Mouse (Mus musculus): ENCODE results near the gene Eme1. TPM values are rescaled to one million over a fixed set of nuclear protein-coding genes. Genes with fewer than 3 reads are reported as not detected.
A peak's percentile ranks its signal among the peaks of the same experiment; 100 is the strongest.

The Eme1 gene
- polyA plus RNA-seq, 2 experiments = 13.0 to 15.4 TPM

DNA sequence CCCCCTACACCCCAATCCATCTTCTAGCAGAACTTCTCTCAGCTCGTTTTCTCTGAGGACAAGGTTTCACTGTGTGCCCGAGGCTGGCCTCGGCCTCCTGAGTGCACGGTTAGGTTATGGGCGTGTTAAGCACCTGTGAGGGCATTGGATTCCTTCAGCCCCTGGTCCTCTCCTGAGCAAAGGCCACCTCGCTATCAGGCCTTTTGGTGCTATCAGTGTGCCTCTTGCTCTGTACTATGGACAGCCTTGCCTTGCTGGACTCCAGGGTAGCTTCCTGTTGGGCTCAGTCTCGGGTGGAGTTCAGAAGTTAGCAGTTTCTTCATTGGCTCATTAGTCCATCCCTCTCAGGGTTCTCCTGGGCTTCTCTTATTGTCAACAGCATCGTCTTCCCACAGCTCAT lies 20.8 kb downstream of the Eme1 start:
- 74% methylated on average over 8 of the region's 8 CpGs for WGBS (ENCODE audit: insufficient replicate concordance)
- Histone ChIP-seq H3K4me2 (ENCODE audit: low read depth) (no peak overlapping the region), H3K36me3 (replicated peaks; ENCODE audit: control insufficient read depth, insufficient read depth, low read depth) (peaks cover 54% of the 10 kb centered on the region), H3K9me3 (ENCODE audit: control insufficient read depth, low read length) (no peaks in the 10 kb centered on the region), H3K9ac (replicated peaks) (no peak overlapping the region), H3K27me3 (ENCODE audit: control insufficient read depth, insufficient read depth, low read length) (no peaks in the 10 kb centered on the region), H3K4me3 (ENCODE audit: insufficient read depth in 1 of 2, low read depth in 2 of 2, low read length in 2 of 2) (no peak overlapping the region), H3K27ac (no peak overlapping the region), H3K4me1 (replicated peaks; ENCODE audit: control insufficient read depth in 2 of 2, insufficient read depth in 2 of 2, low read length in 1 of 2) (peaks cover 0 to 12% of the 10 kb centered on the region in 2 experiments; a peak in 2 of 4 replicates)
- TF ChIP-seq CTCF (IDR thresholded peaks at IDR 0.05; ENCODE audit: low read depth) = no peak
- no peak for TF ChIP-seq EP300 (IDR thresholded peaks at IDR 0.05; ENCODE audit: low read depth)
- DNase-seq (ENCODE audit: low read depth in 3 of 3, low spot score in 3 of 3) (no peak), ATAC-seq (ENCODE audit: insufficient read depth) (no peak)

GRCm38 (mm10) chr11:94631969-94632368 lies 21.8 kb downstream of the Eme1 start:
- Histone ChIP-seq H3K27ac (no peak overlapping the region), H3K9ac (replicated peaks) (no peak overlapping the region), H3K27me3 (ENCODE audit: control insufficient read depth, insufficient read depth, low read length) (no peaks in the 10 kb centered on the region), H3K4me2 (ENCODE audit: low read depth) (no peak overlapping the region), H3K4me3 (ENCODE audit: insufficient read depth in 1 of 2, low read depth in 2 of 2, low read length in 2 of 2) (no peak overlapping the region), H3K36me3 (replicated peaks; ENCODE audit: control insufficient read depth, insufficient read depth, low read depth) (peaks cover 48% of the 10 kb centered on the region), H3K9me3 (ENCODE audit: control insufficient read depth, low read length) (no peaks in the 10 kb centered on the region), H3K4me1 (replicated peaks; ENCODE audit: control insufficient read depth in 2 of 2, insufficient read depth in 2 of 2, low read length in 1 of 2) (peaks cover 0 to 12% of the 10 kb centered on the region in 2 experiments; a peak in 2 of 4 replicates)
- ATAC-seq (ENCODE audit: insufficient read depth) (no peak), DNase-seq (ENCODE audit: low read depth in 3 of 3, low spot score in 3 of 3) (no peak)
- no peak for TF ChIP-seq CTCF (IDR thresholded peaks at IDR 0.05; ENCODE audit: low read depth)
- no peak for TF ChIP-seq EP300 (IDR thresholded peaks at IDR 0.05; ENCODE audit: low read depth)
- WGBS (ENCODE audit: insufficient replicate concordance) = 85% methylated on average over 5 of the region's 5 CpGs

DNA sequence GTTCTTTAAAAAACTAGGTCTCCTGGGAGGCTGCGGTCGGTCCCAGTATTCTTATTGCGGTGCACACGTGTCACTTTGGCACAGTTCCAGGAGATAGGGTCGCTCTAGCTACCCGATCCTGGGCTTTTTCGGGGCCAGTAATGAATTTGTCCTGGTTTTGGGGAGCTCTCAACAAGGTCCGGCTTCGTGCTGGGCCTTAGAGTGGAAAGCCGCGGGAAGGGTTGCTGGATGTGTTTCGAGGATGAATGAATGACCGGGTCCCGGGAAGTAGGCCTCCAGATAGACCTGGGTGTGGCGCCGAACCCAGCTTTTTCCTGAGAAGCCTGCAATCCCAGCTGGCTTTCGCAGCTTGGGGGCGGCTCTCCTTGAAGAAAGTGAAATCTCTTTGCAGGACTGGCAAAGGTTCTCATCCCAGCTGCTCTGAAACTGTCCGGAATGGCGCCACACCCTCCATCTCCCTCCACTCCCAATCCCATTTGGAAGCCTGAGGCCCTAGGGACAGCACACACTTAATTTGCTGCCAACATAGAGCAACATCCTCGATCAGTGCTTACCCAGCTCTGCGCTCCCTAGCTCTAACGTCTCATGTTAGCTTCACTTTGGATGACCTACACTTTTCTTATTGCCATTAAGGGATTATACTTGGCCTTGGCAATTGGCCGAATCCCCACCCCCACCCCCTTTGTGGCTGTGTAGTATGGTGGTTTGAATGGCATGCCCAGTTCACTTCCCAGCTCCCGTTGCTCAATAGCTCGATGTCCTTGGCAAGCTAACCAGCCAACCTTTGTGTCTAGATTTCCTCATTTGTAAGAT lies 23.4 kb downstream of the Eme1 start:
- H3K27ac ChIP-seq = peak overlapping the region; percentile 43
- H3K4me2 ChIP-seq (ENCODE audit: low read depth) = peak overlapping the region; percentile 90
- ATAC-seq (ENCODE audit: insufficient read depth) (peak; percentile 36; the same call in 1 of the 2 replicates), DNase-seq (ENCODE audit: low read depth in 3 of 3, low spot score in 3 of 3) (no peak)
- TF ChIP-seq EP300 (IDR thresholded peaks at IDR 0.05; ENCODE audit: low read depth) (no peak), CTCF (IDR thresholded peaks at IDR 0.05; ENCODE audit: low read depth) (no peak)
- H3K27me3 ChIP-seq (ENCODE audit: control insufficient read depth, insufficient read depth, low read length) = no peaks in the 10 kb centered on the region
- H3K9me3 ChIP-seq (ENCODE audit: control insufficient read depth, low read length) = no peaks in the 10 kb centered on the region
- peak overlapping the region; percentile 83 to 89 for H3K4me3 ChIP-seq (ENCODE audit: insufficient read depth in 1 of 2, low read depth in 2 of 2, low read length in 2 of 2)
- peaks cover 0 to 12% of the 10 kb centered on the region in 2 experiments; a peak in 2 of 4 replicates for H3K4me1 ChIP-seq (replicated peaks; ENCODE audit: control insufficient read depth in 2 of 2, insufficient read depth in 2 of 2, low read length in 1 of 2)
- peaks cover 33% of the 10 kb centered on the region for H3K36me3 ChIP-seq (replicated peaks; ENCODE audit: control insufficient read depth, insufficient read depth, low read depth)
- 7% methylated on average over 26 of the region's 26 CpGs for WGBS (ENCODE audit: insufficient replicate concordance)
- H3K9ac ChIP-seq (replicated peaks) = peak overlapping the region; percentile 91

DNA sequence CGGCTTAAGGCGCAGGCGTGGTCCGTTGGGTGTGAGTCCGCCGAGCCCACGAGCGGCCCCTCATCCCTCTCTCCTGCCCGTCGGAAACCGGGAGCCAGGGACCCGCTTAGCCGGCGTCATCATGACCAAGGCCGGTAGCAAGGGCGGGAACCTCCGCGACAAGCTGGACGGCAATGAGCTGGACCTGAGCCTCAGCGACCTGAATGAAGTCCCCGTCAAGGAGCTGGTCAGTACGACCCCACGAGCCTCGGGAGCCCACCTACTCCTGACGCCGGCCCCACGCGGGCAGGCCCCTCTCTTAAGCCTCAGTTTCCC lies 23.9 kb downstream of the Eme1 start:
- peak overlapping the region; percentile 91 for H3K9ac ChIP-seq (replicated peaks)
- DNase-seq (ENCODE audit: low read depth in 3 of 3, low spot score in 3 of 3) (no peak), ATAC-seq (ENCODE audit: insufficient read depth) (peak; percentile 70)
- peak overlapping the region; percentile 83 to 89 for H3K4me3 ChIP-seq (ENCODE audit: insufficient read depth in 1 of 2, low read depth in 2 of 2, low read length in 2 of 2)
- H3K27ac ChIP-seq = peak overlapping the region; percentile 43
- peaks cover 0 to 12% of the 10 kb centered on the region in 2 experiments; a peak in 2 of 4 replicates for H3K4me1 ChIP-seq (replicated peaks; ENCODE audit: control insufficient read depth in 2 of 2, insufficient read depth in 2 of 2, low read length in 1 of 2)
- H3K9me3 ChIP-seq (ENCODE audit: control insufficient read depth, low read length) = no peaks in the 10 kb centered on the region
- H3K27me3 ChIP-seq (ENCODE audit: control insufficient read depth, insufficient read depth, low read length) = no peaks in the 10 kb centered on the region
- peak overlapping the region; percentile 90 for H3K4me2 ChIP-seq (ENCODE audit: low read depth)
- no peak for TF ChIP-seq CTCF (IDR thresholded peaks at IDR 0.05; ENCODE audit: low read depth)
- no peak for TF ChIP-seq EP300 (IDR thresholded peaks at IDR 0.05; ENCODE audit: low read depth)
- under 1% methylated on average over 28 of the region's 28 CpGs for WGBS (ENCODE audit: insufficient replicate concordance)
- peaks cover 27% of the 10 kb centered on the region for H3K36me3 ChIP-seq (replicated peaks; ENCODE audit: control insufficient read depth, insufficient read depth, low read depth)

GRCm38 (mm10) chr11:94629199-94629883 lies 24.4 kb downstream of the Eme1 start, which contains the start of gene Lrrc59:
Gene Lrrc59 (plus strand): TSS chr11:94629767.
- WGBS (ENCODE audit: insufficient replicate concordance) = 2% methylated on average over 41 of the region's 41 CpGs
- H3K27me3 ChIP-seq (ENCODE audit: control insufficient read depth, insufficient read depth, low read length) = no peaks in the 10 kb centered on the region
- TF ChIP-seq EP300 (IDR thresholded peaks at IDR 0.05; ENCODE audit: low read depth) (no peak), CTCF (IDR thresholded peaks at IDR 0.05; ENCODE audit: low read depth) (peak; percentile 99)
- peak; percentile 93 for ATAC-seq (ENCODE audit: insufficient read depth)
- peak within 1 kb of the TSS; percentile 91 for H3K9ac ChIP-seq (replicated peaks)
- peak within 1 kb of the TSS; percentile 83 to 89 for H3K4me3 ChIP-seq (ENCODE audit: insufficient read depth in 1 of 2, low read depth in 2 of 2, low read length in 2 of 2)
- peak within 1 kb of the TSS; percentile 90 for H3K4me2 ChIP-seq (ENCODE audit: low read depth)
- peaks cover 22% of the 10 kb centered on the region for H3K36me3 ChIP-seq (replicated peaks; ENCODE audit: control insufficient read depth, insufficient read depth, low read depth)
- peak; percentile 76 to 79 (median 79) for DNase-seq (ENCODE audit: low read depth in 3 of 3, low spot score in 3 of 3)
- H3K9me3 ChIP-seq (ENCODE audit: control insufficient read depth, low read length) = no peaks in the 10 kb centered on the region
- peak within 1 kb of the TSS; percentile 43 for H3K27ac ChIP-seq
- H3K4me1 ChIP-seq (replicated peaks; ENCODE audit: control insufficient read depth in 2 of 2, insufficient read depth in 2 of 2, low read length in 1 of 2) = peaks cover 0 to 12% of the 10 kb centered on the region in 2 experiments; a peak in 2 of 4 replicates

All from liver, embryonic 14.5 days (tissue).